Mouse (Mus musculus) intestine, embryonic 14.5 days (tissue): ENCODE measurements around the gene Tpra1. TPM values are rescaled to one million over a fixed set of nuclear protein-coding genes. Genes with fewer than 3 reads are reported as not detected.

Experiments used
- ATAC-seq: fragments of 200-750 bp; cut with Nextera tagmentation; replicated peaks from 2 replicates; pipeline ENCODE4 v1.8.0; 2017; ENCODE audit warnings: low read depth, moderate number of reproducible peaks, moderate TSS enrichment, moderate library complexity; ENCODE audit not compliant: low FRiP score, low TSS enrichment
- DNase-seq: peaks from one replicate; pipeline ENCODE4 v3.0.0-alpha.2; 2018; ENCODE audit warnings: low spot score
- H3K27ac ChIP-seq: fragments of 300-500 bp; sonication (generic); 2 replicates; pipeline ENCODE4 v1.5.1; 2014; ENCODE audit warnings: low read depth, mild to moderate bottlenecking, control low read depth
- H3K27me3 ChIP-seq: fragments of 300-500 bp; sonication (generic); replicated peaks from 2 replicates; pipeline ENCODE4 v1.6.1; 2014; ENCODE audit warnings: low read length, control low read depth; ENCODE audit not compliant: control insufficient read depth, insufficient read depth
- H3K36me3 ChIP-seq: fragments of 300-500 bp; sonication (generic); 2 replicates; pipeline ENCODE4 v1.6.1; 2014; ENCODE audit warnings: low read length, control low read depth; ENCODE audit not compliant: control insufficient read depth, insufficient read depth
- H3K4me1 ChIP-seq: fragments of 300-500 bp; sonication (generic); replicated peaks from 2 replicates; pipeline ENCODE4 v1.6.1; 2014; ENCODE audit warnings: low read length, control low read depth, mixed read lengths; ENCODE audit not compliant: control insufficient read depth, insufficient read depth
- H3K4me2 ChIP-seq: fragments of 300-500 bp; sonication (generic); 2 replicates; pipeline ENCODE4 v1.6.1; 2014; ENCODE audit warnings: low read length
- H3K4me3 ChIP-seq: fragments of 300-500 bp; sonication (generic); 2 replicates; pipeline ENCODE4 v1.5.1; 2014; ENCODE audit warnings: low read depth, low read length, control low read depth, mixed read lengths
- H3K9ac ChIP-seq: fragments of 300-500 bp; sonication (generic); 2 replicates; pipeline ENCODE4 v1.6.1; 2014; ENCODE audit warnings: mild to moderate bottlenecking, low read length
- H3K9me3 ChIP-seq: fragments of 300-500 bp; sonication (generic); 2 replicates; pipeline ENCODE4 v1.6.1; 2016; ENCODE audit warnings: low read length, control low read depth; ENCODE audit not compliant: control insufficient read depth
- WGBS: fragments of 180-500 bp; shearing (Covaris S2); extraction: QIAGEN DNeasy Blood & Tissue Kit; methylation state at CpG from one replicate; pipeline ENCODE4 v1.1.7; 2014; 5-methylcytosine and 5-hydroxymethylcytosine counted together
- polyA plus RNA-seq: library from polyadenylated mRNA; unstranded; fragments of >200 nt; fragmentation: Nextera tagmentation; extraction: Ambion mirVana; gene quantifications from 2 replicates; pipeline ENCODE4 v1.2.1, GENCODE M21; 2014

Gene Tpra1
- polyA plus RNA-seq, 1 experiment from 2014 or later: 59.6 TPM

DNA sequence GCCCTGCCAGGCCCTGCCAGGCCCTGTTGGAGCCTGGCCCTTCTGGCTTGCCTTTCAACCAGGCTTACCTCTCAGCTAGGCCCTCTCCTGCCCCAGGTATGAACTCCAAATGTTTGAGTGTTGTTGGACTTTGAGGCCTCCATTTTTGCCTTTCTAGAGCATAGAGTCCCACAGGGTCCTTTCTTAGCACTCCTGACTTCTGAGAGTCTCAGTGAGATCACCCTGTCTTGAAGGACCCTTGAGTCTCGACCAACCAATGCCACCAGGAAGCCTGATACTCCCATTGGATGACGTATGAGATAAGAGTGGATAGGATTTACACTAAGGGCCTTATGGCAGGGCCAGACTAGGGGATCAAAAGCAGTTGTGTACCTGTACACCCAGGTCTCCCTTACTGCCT lies 29.4 kb downstream of the Tpra1 start:
- no peak overlapping the region for H3K27ac ChIP-seq
- H3K27me3 ChIP-seq: no peaks in the 10 kb centered on the region
- H3K4me1 ChIP-seq: peaks cover 10% of the 10 kb centered on the region
- H3K9me3 ChIP-seq: no peaks in the 10 kb centered on the region
- no peak overlapping the region for H3K4me2 ChIP-seq
- WGBS: 63% methylated on average over 2 of the region's 2 CpGs
- no peaks in the 10 kb centered on the region for H3K36me3 ChIP-seq
- DNase-seq (no peak), ATAC-seq (no peak)
- no peak overlapping the region for H3K9ac ChIP-seq
- no peak overlapping the region for H3K4me3 ChIP-seq

DNA sequence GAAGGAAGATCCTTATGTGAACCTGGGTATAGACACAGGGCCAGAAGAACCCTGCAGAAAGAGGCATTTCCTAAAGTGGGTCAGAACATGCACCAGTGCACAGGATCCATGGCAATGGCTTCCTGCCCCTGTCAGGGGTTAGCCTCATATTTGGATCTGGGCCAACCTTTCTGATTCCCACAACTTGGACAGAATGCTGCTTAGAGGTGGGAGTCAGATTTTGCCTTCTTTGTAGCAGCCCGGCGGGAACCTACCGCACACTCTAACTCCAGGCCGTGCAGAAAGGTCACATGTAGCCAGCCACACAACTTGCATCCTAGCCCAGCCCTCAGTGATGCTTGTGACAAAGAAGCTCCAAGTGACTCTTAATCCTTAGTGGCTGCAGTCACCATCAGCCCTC lies 32.1 kb downstream of the Tpra1 start:
- H3K4me3 ChIP-seq: no peak overlapping the region
- WGBS: 73% methylated on average over 4 of the region's 4 CpGs
- no peak overlapping the region for H3K27ac ChIP-seq
- no peak overlapping the region for H3K9ac ChIP-seq
- no peaks in the 10 kb centered on the region for H3K9me3 ChIP-seq
- DNase-seq (no peak), ATAC-seq (no peak)
- H3K4me1 ChIP-seq: peaks cover 15% of the 10 kb centered on the region
- H3K27me3 ChIP-seq: no peaks in the 10 kb centered on the region
- no peaks in the 10 kb centered on the region for H3K36me3 ChIP-seq
- no peak overlapping the region for H3K4me2 ChIP-seq

DNA sequence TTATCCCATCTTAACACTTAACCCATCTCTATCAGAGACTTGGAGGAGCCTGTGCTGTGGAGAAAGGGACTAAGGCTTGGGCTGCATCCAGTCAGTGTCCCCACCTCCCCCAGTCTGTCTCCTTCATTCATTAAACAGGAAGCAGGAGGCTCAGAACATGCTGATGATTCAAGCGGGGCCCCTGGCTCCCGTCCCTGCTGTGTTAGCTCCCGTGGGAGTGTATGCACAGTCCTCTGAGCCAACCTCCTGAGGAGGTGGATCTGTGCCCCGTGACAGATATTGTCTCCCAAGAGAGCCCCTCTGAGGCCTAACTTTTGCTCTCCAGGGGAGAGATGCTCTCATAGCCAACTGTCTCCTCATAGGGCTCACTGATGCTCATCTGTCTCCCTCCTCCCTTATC lies 32.8 kb downstream of the Tpra1 start:
- no peak overlapping the region for H3K9ac ChIP-seq
- peaks cover 15% of the 10 kb centered on the region for H3K4me1 ChIP-seq
- ATAC-seq: no peak
- H3K4me2 ChIP-seq: no peak overlapping the region
- H3K9me3 ChIP-seq: no peaks in the 10 kb centered on the region
- no peaks in the 10 kb centered on the region for H3K36me3 ChIP-seq
- DNase-seq: no peak
- no peak overlapping the region for H3K27ac ChIP-seq
- no peaks in the 10 kb centered on the region for H3K27me3 ChIP-seq
- no peak overlapping the region for H3K4me3 ChIP-seq
- 15% methylated on average over 4 of the region's 4 CpGs for WGBS

DNA sequence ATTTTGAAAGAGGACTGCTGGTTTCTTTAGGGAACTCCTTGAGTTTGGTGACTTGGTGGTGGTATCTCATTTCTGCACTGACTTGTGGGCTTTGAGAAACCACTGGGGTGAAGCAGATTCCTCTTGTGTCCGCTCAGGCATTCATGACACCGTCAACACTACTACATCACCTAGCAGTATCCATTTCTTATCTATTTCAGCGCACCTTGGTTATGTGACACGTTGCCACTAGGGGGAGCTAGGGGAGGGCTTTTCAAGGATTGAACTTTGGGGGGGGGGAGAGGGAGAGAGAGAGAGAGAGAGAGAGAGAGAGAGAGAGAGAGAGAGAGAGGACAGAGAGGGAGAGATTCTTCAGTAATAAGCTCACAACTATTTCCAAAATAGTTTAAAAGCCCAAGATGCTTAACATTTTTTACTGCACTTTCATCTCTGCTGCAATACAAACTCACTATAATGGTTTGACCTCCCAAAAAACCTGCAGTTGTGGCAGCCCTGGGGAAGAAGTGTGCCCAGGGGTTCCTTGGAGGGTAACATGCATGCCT lies 33.8 kb downstream of the Tpra1 start:
- H3K27me3 ChIP-seq: no peaks in the 10 kb centered on the region
- no peak for ATAC-seq
- H3K27ac ChIP-seq: no peak overlapping the region
- no peaks in the 10 kb centered on the region for H3K36me3 ChIP-seq
- no peak overlapping the region for H3K4me3 ChIP-seq
- no peak overlapping the region for H3K9ac ChIP-seq
- peaks cover 18% of the 10 kb centered on the region for H3K4me1 ChIP-seq
- H3K4me2 ChIP-seq: no peak overlapping the region
- H3K9me3 ChIP-seq: no peaks in the 10 kb centered on the region
- no peak for DNase-seq
- 16% methylated on average over 4 of the region's 4 CpGs for WGBS

DNA sequence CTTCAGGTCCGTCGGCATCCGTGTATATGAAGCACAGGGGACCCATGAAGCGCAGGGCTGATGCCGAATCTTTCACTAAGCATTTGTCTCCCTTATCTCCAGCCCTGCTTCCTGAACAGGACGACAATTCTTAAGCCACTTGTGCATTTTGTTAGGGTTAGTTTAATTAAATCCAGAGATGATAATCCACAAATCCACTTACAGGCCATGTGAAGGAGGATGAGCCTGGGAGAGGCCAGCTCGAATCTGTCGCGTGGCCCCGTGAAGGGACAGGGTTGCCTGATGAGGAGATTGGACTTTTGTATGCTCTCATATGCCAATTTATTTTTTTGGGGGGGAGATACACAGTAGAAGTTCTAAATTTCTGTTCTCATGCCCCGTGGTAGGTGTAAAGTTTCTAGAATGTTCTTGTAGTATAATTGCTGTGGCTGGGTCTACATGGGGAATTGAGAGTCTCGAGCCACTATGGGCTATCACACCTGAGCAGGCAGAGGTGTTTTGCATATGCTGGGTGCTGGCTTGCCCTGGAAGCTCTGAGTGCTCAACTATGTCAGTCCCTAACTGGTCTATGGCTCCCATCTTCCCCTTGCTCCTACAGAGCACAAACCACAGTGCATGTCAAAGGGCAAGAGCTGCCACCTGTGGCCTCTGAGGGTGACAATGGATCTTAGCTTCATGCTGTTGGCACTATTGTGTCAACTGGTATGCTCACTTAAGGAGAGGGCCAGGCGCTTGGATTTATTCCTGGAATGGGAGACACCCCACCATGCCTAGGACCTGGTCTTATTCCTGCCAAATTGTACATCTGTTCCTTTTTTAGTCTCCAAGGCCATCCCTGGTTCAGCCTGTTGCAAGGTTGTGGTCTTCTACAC lies 34.5 kb downstream of the Tpra1 start:
- WGBS: 67% methylated on average over 13 of the region's 13 CpGs
- no peak for DNase-seq

DNA sequence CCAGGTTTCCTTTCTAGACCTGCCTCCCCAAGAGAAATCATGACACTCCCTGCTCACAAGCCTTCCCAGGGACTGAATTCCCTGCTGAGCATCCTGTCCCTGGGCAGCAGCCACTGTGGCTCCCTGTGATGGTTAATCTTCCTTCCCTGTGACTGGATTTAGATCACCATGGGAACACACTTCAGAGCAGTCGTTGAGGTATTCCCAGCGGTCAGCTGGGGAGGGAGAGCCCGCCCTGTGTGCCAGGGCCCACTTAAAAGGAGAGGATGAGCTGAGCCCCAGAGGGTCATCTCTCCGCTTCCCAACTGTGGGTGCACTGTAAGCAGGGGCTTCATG lies 35.1 kb downstream of the Tpra1 start:
- WGBS: 55% methylated on average over 4 of the region's 4 CpGs
- no peak for DNase-seq
- no peaks in the 10 kb centered on the region for H3K27me3 ChIP-seq

More for the DNA sequence above, 34.5 kb downstream of the Tpra1 start:
- no peaks in the 10 kb centered on the region for H3K36me3 ChIP-seq
- H3K4me3 ChIP-seq: no peak overlapping the region
- ATAC-seq: no peak
- H3K4me2 ChIP-seq: no peak overlapping the region
- H3K27me3 ChIP-seq: no peaks in the 10 kb centered on the region
- H3K27ac ChIP-seq: no peak overlapping the region
- no peaks in the 10 kb centered on the region for H3K9me3 ChIP-seq
- H3K4me1 ChIP-seq: peaks cover 18% of the 10 kb centered on the region
- H3K9ac ChIP-seq: no peak overlapping the region

DNA sequence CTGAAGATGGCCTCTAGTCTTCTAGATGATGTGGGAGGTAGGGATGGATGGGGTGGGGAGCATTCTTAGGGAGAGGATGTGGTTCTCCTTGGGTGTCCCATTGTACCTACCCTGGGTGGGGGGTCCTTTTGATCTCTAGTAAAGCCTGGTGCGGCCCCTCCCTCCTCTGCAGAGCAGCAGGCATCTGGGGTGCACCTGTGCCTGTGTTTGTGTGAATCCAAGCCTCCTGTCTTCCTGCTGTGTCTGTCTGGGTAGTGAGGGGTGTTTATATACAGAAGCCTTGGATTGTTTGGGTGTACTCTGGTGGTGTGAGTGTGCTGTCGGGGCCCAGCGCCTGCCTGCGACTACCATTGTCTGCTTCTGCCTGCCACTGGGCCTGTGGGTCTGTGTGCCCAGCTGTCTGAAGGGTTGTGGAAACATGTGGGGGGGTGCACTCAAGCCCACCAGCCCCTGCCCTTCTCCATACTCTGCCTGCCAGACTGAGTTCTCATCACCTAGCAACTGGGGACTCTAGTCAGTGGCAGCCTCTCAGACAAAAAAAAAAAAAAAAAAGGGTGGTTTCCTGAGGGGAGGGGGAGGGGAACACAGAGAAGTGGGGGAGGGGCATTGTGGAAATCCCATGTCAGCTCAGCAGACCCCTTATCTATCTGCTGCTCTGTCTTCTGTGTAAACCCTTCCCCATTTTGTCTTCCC lies 36.1 kb downstream of the Tpra1 start:
- H3K4me3 ChIP-seq: no peak overlapping the region
- 26% methylated on average over 4 of the region's 4 CpGs for WGBS
- H3K4me1 ChIP-seq: peaks cover 18% of the 10 kb centered on the region
- ATAC-seq (no peak), DNase-seq (no peak)
- no peak overlapping the region for H3K4me2 ChIP-seq
- no peaks in the 10 kb centered on the region for H3K36me3 ChIP-seq
- H3K27me3 ChIP-seq: no peaks in the 10 kb centered on the region
- H3K9me3 ChIP-seq: no peaks in the 10 kb centered on the region
- no peak overlapping the region for H3K27ac ChIP-seq
- no peak overlapping the region for H3K9ac ChIP-seq

More for the DNA sequence above, 35.1 kb downstream of the Tpra1 start:
- no peaks in the 10 kb centered on the region for H3K36me3 ChIP-seq
- no peak overlapping the region for H3K4me2 ChIP-seq
- no peak overlapping the region for H3K4me3 ChIP-seq
- H3K9me3 ChIP-seq: no peaks in the 10 kb centered on the region
- H3K27ac ChIP-seq: no peak overlapping the region
- ATAC-seq: no peak
- H3K4me1 ChIP-seq: peaks cover 18% of the 10 kb centered on the region
- H3K9ac ChIP-seq: no peak overlapping the region

DNA sequence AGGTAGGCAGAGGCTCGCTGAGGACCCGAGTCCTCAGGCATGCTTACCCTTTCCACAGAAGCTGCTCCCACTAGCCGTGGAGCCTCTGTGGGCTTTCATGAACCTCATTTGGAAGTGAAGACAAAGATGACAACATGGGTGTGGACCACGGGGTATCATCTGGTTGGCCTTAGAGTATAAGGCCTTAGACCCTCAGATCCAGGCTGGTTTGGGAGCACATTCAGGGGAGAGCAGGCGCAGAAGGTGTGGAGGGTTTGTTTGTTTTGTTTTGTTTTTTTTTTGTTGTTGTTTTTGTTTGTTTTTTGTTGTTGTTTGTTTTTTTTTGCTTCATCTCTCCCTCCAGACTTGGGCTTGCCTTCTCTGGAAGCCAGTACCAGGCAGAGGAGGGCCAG lies 36.6 kb downstream of the Tpra1 start:
- ATAC-seq (no peak), DNase-seq (no peak)
- peaks cover 18% of the 10 kb centered on the region for H3K4me1 ChIP-seq
- H3K9ac ChIP-seq: no peak overlapping the region
- H3K4me2 ChIP-seq: no peak overlapping the region
- no peaks in the 10 kb centered on the region for H3K27me3 ChIP-seq
- H3K27ac ChIP-seq: no peak overlapping the region
- no peaks in the 10 kb centered on the region for H3K9me3 ChIP-seq
- 51% methylated on average over 5 of the region's 5 CpGs for WGBS
- H3K4me3 ChIP-seq: no peak overlapping the region
- H3K36me3 ChIP-seq: no peaks in the 10 kb centered on the region
